Mouse (Mus musculus) Muller cell, postnatal 12 days (primary cell): ENCODE measurements at regions not wholly inside any gene's neighbourhood (a gene's known extent, or its start where the extent isn't known, plus 50 kb on each side); places are given as distances from the start of the nearest gene placed in this dataset.

Experiments used
- DNase-seq: peaks from one replicate; pipeline ENCODE4 v3.0.0-alpha.2; 2015; ENCODE audit errors: inconsistent ontology term

- no peak for DNase-seq
Observed at GRCm38 (mm10) chr1:128826419-128826818, 234.3 kb upstream of the Cxcr4 start.

GRCm38 (mm10) chr1:128824916-128825683, 233.0 kb upstream of the Cxcr4 start:
- DNase-seq = peak; percentile 57

GRCm38 (mm10) chr1:128824235-128824634, 232.1 kb upstream of the Cxcr4 start:
- peak; percentile 57 for DNase-seq

- no peak for DNase-seq
Observed at GRCm38 (mm10) chr1:128821991-128822390, 229.9 kb upstream of the Cxcr4 start.

GRCm38 (mm10) chr1:128820527-128820926, 228.4 kb upstream of the Cxcr4 start:
- DNase-seq = no peak

- no peak for DNase-seq
Observed at GRCm38 (mm10) chr1:128819611-128820010, 227.5 kb upstream of the Cxcr4 start.

GRCm38 (mm10) chr1:128813379-128813778, 221.3 kb upstream of the Cxcr4 start:
- DNase-seq = no peak

- DNase-seq = no peak
Observed at GRCm38 (mm10) chr1:128810860-128811259, 218.8 kb upstream of the Cxcr4 start.

GRCm38 (mm10) chr1:128810094-128810493, 218.0 kb upstream of the Cxcr4 start:
- DNase-seq = no peak

- DNase-seq = no peak
Observed at GRCm38 (mm10) chr1:128809601-128810000, 217.5 kb upstream of the Cxcr4 start.

- no peak for DNase-seq
Observed at GRCm38 (mm10) chr1:128808599-128808998, 216.5 kb upstream of the Cxcr4 start.

- peak; percentile 25 for DNase-seq
Observed at GRCm38 (mm10) chr1:128805687-128806653, 213.9 kb upstream of the Cxcr4 start.

- DNase-seq = peak; percentile 12
Observed at GRCm38 (mm10) chr1:128803433-128804060, 211.5 kb upstream of the Cxcr4 start.

GRCm38 (mm10) chr1:128803058-128803432, 211.0 kb upstream of the Cxcr4 start:
- DNase-seq = no peak

GRCm38 (mm10) chr1:128798721-128799120, 206.6 kb upstream of the Cxcr4 start:
- no peak for DNase-seq

- no peak for DNase-seq
Observed at GRCm38 (mm10) chr1:128795654-128796053, 203.6 kb upstream of the Cxcr4 start.

- DNase-seq = no peak
Observed at GRCm38 (mm10) chr1:128790881-128791280, 198.8 kb upstream of the Cxcr4 start.

GRCm38 (mm10) chr1:128789567-128790335, 197.7 kb upstream of the Cxcr4 start:
- peak; percentile 58 for DNase-seq

- DNase-seq = no peak
Observed at GRCm38 (mm10) chr1:128788227-128788626, 196.1 kb upstream of the Cxcr4 start.

GRCm38 (mm10) chr1:128786941-128787569, 195.0 kb upstream of the Cxcr4 start:
- peak; percentile 72 for DNase-seq

- DNase-seq = no peak
Observed at GRCm38 (mm10) chr1:128782286-128782685, 190.2 kb upstream of the Cxcr4 start.
